Mouse (Mus musculus): ENCODE data around the gene Zfp503. TPM values are rescaled to one million over a fixed set of nuclear protein-coding genes. Genes with fewer than 3 reads are reported as not detected.

The Zfp503 gene
- polyA plus RNA-seq, 1 experiment from 2014 or later, result 46.5 TPM

- DNase-seq (ENCODE audit: low read depth, low spot score), result no peak
- H3K27me3 ChIP-seq, result no peaks in the 10 kb centered on the region
Measured at GRCm38 (mm10) chr14:21993251-21994060, 4.1 kb upstream of the Zfp503 start.

GRCm38 (mm10) chr14:21992321-21992885, 3.0 kb upstream of the Zfp503 start:
- in situ Hi-C loops (cut with MboI; ENCODE audit: low pct_unique_long_range_greater_than_20kb), result no loop called here
- ChIA-PET POLR2A (interaction anchor here (0.9 to 3.0 kb wide), 2 partner anchors 9 to 24 kb away, joined by 3 to 28 read pairs; no protein-coding TSS in a partner anchor), CTCF (interaction anchor here (1.2 to 2.3 kb wide), 3 partner anchors 10 to 814 kb away, joined by 4 to 8 read pairs (median 4); no protein-coding TSS in a partner anchor)
- no peak for DNase-seq (ENCODE audit: low read depth, low spot score)
- no peak for TF ChIP-seq CTCF (IDR thresholded peaks at IDR 0.05)
- ATAC-seq, result no peak
- no peaks in the 10 kb centered on the region for H3K27me3 ChIP-seq

More at GRCm38 (mm10) chr14:21993251-21994060, 4.1 kb upstream of the Zfp503 start:
- ChIA-PET CTCF (interaction anchor here (1.3 to 2.3 kb wide), 3 partner anchors 11 to 29 kb away, joined by 3 to 8 read pairs (median 4); no protein-coding TSS in a partner anchor), POLR2A (interaction anchor here (0.9 to 3.0 kb wide), 3 partner anchors 8 to 25 kb away, joined by 3 to 28 read pairs (median 3); no protein-coding TSS in a partner anchor)
- in situ Hi-C loops (cut with MboI; ENCODE audit: low pct_unique_long_range_greater_than_20kb), result no loop called here
- no peak for TF ChIP-seq CTCF (IDR thresholded peaks at IDR 0.05)
- no peak for ATAC-seq

- ATAC-seq (no peak), DNase-seq (ENCODE audit: low read depth, low spot score) (no peak)
- POLR2A ChIA-PET, result interaction anchor here (3.0 kb wide), 1 partner anchor 9 kb away, joined by 28 read pairs; no protein-coding TSS in a partner anchor
- in situ Hi-C loops (cut with MboI; ENCODE audit: low pct_unique_long_range_greater_than_20kb), result no loop called here
- no peaks in the 10 kb centered on the region for H3K27me3 ChIP-seq
- no peak for TF ChIP-seq CTCF (IDR thresholded peaks at IDR 0.05)
- CTCF ChIA-PET, result interaction anchor here (1.2 to 2.3 kb wide), 2 partner anchors 9 to 814 kb away, joined by 4 to 8 read pairs; no protein-coding TSS in a partner anchor
Measured at GRCm38 (mm10) chr14:21991856-21992255, 2.5 kb upstream of the Zfp503 start.

- CTCF ChIA-PET, result interaction anchor here (1.2 to 2.3 kb wide), 2 partner anchors 9 to 815 kb away, joined by 4 to 8 read pairs; no protein-coding TSS in a partner anchor
- in situ Hi-C loops (cut with MboI; ENCODE audit: low pct_unique_long_range_greater_than_20kb), result no loop called here
- POLR2A ChIA-PET, result interaction anchor here (3.0 kb wide), 1 partner anchor 8 kb away, joined by 28 read pairs; no protein-coding TSS in a partner anchor
- ATAC-seq, result no peak
- no peaks in the 10 kb centered on the region for H3K27me3 ChIP-seq
- no peak for TF ChIP-seq CTCF (IDR thresholded peaks at IDR 0.05)
- no peak for DNase-seq (ENCODE audit: low read depth, low spot score)
Measured at GRCm38 (mm10) chr14:21991251-21991780, 1.9 kb upstream of the Zfp503 start.

- ChIA-PET CTCF (interaction anchor here (0.9 kb wide), 1 partner anchor 816 kb away, joined by 4 read pairs; no protein-coding TSS in a partner anchor), POLR2A (interaction anchor here (0.7 to 1.0 kb wide), 2 partner anchors 9 to 438 kb away, joined by 3 to 4 read pairs; no protein-coding TSS in a partner anchor)
- H3K27me3 ChIP-seq, result no peaks in the 10 kb centered on the region
- TF ChIP-seq CTCF (IDR thresholded peaks at IDR 0.05), result no peak
- in situ Hi-C loops (cut with MboI; ENCODE audit: low pct_unique_long_range_greater_than_20kb), result no loop called here
- ATAC-seq, result no peak
- DNase-seq (ENCODE audit: low read depth, low spot score), result no peak
Measured at GRCm38 (mm10) chr14:21990321-21991021, 1.1 kb upstream of the Zfp503 start.

- H3K27me3 ChIP-seq, result no peaks in the 10 kb centered on the region
- in situ Hi-C loops (cut with MboI; ENCODE audit: low pct_unique_long_range_greater_than_20kb), result loop anchor here (10.0 kb wide), 3 partner anchors 456 to 896 kb away; no protein-coding TSS in a partner anchor
- CTCF ChIA-PET, result interaction anchor here (1.4 to 4.0 kb wide), 2 partner anchors 8 to 588 kb away, joined by 3 to 21 read pairs; no protein-coding TSS in a partner anchor
- POLR2A ChIA-PET, result interaction anchor here (0.6 to 1.3 kb wide), 2 partner anchors 813 to 1402 kb away, joined by 3 read pairs; no protein-coding TSS in a partner anchor
- no peak for ATAC-seq
- DNase-seq (ENCODE audit: low read depth, low spot score), result no peak
- TF ChIP-seq CTCF (IDR thresholded peaks at IDR 0.05), result no peak
Measured at GRCm38 (mm10) chr14:21988577-21989290, 667 bp downstream of the Zfp503 start.

- peak; percentile 79 for ATAC-seq
- TF ChIP-seq CTCF (IDR thresholded peaks at IDR 0.05), result no peak
- CTCF ChIA-PET, result interaction anchor here (1.1 to 4.0 kb wide), 4 partner anchors 9 to 794 kb away, joined by 3 to 21 read pairs (median 3); no protein-coding TSS in a partner anchor
- POLR2A ChIA-PET, result interaction anchor here (0.6 to 2.2 kb wide), 6 partner anchors 8 to 1447 kb away, joined by 3 to 7 read pairs (median 4); no protein-coding TSS in a partner anchor
- no peaks in the 10 kb centered on the region for H3K27me3 ChIP-seq
- in situ Hi-C loops (cut with MboI; ENCODE audit: low pct_unique_long_range_greater_than_20kb), result loop anchor here (10.0 kb wide), 3 partner anchors 457 to 897 kb away; no protein-coding TSS in a partner anchor
- DNase-seq (ENCODE audit: low read depth, low spot score), result peak; percentile 94
Measured at GRCm38 (mm10) chr14:21987660-21988576, 1.5 kb downstream of the Zfp503 start.
